Mouse (Mus musculus) forebrain, embryonic 11.5 days (tissue): ENCODE results near the gene Gm20517. TPM values are rescaled to one million over a fixed set of nuclear protein-coding genes. Genes with fewer than 3 reads are reported as not detected.
A peak's percentile ranks its signal among the peaks of the same experiment; 100 is the strongest.

Experiments used
- ATAC-seq: fragments of 200-750 bp; cut with Nextera tagmentation; replicated peaks from 2 replicates; pipeline ENCODE4 v1.8.0; 2017; ENCODE audit warnings: moderate TSS enrichment; ENCODE audit not compliant: low FRiP score
- DNase-seq: peaks from one replicate; pipeline ENCODE4 v3.0.0-alpha.2; 2017; ENCODE audit warnings: low spot score
- H3K27ac ChIP-seq: fragments of 300-500 bp; sonication (generic); 2 replicates; pipeline ENCODE4 v1.5.1; 2014; ENCODE audit warnings: low read depth, low read length
- H3K27me3 ChIP-seq: fragments of 300-500 bp; sonication (generic); 2 replicates; pipeline ENCODE4 v1.6.1; 2014; ENCODE audit warnings: mild to moderate bottlenecking, low read length, mixed read lengths; ENCODE audit not compliant: control insufficient read depth, insufficient read depth
- H3K36me3 ChIP-seq: fragments of 300-500 bp; sonication (generic); 2 replicates; pipeline ENCODE4 v1.6.1; 2014; ENCODE audit warnings: mild to moderate bottlenecking, low read length, moderate library complexity, mixed read lengths; ENCODE audit not compliant: control insufficient read depth, insufficient read depth
- H3K4me1 ChIP-seq: fragments of 300-500 bp; sonication (generic); replicated peaks from 2 replicates; pipeline ENCODE4 v1.6.1; 2014; ENCODE audit warnings: low read length, mixed read lengths; ENCODE audit not compliant: control insufficient read depth, insufficient read depth
- H3K4me2 ChIP-seq: fragments of 300-500 bp; sonication (generic); 2 replicates; pipeline ENCODE4 v1.6.1; 2014; ENCODE audit warnings: low read depth, mild to moderate bottlenecking, low read length, moderate library complexity, mixed read lengths; ENCODE audit not compliant: severe bottlenecking
- H3K4me3 ChIP-seq: fragments of 300-500 bp; sonication (generic); 2 replicates; pipeline ENCODE4 v1.5.1; 2014; ENCODE audit warnings: low read depth, low read length
- H3K9ac ChIP-seq: fragments of 300-500 bp; sonication (generic); 2 replicates; pipeline ENCODE4 v1.6.1; 2014; ENCODE audit warnings: low read length
- H3K9me3 ChIP-seq: fragments of 300-500 bp; sonication (generic); 2 replicates; pipeline ENCODE4 v1.6.1; 2016; ENCODE audit warnings: low read length, mixed read lengths; ENCODE audit not compliant: control insufficient read depth
- WGBS: fragments of 180-500 bp; shearing (Covaris S2); extraction: QIAGEN DNeasy Blood & Tissue Kit; methylation state at CpG from one replicate; pipeline ENCODE4 v1.1.7; 2014; 5-methylcytosine and 5-hydroxymethylcytosine counted together
- polyA plus RNA-seq: library from polyadenylated mRNA; unstranded; fragments of >200 nt; fragmentation: Nextera tagmentation; extraction: Ambion mirVana; gene quantifications from 2 replicates; pipeline ENCODE4 v1.2.1, GENCODE M21; 2014

Gm20517 gene
- polyA plus RNA-seq, 1 experiment from 2014 or later, result 2.4 TPM

- Histone ChIP-seq H3K27ac (peak within 1 kb of the TSS; percentile 14; the same call in 1 of the 2 replicates), H3K4me1 (peaks cover 6% of the 10 kb centered on the region; the same call in 1 of the 2 replicates), H3K4me2 (peak within 1 kb of the TSS; percentile 79), H3K9ac (peak within 1 kb of the TSS; percentile 79), H3K36me3 (no peaks in the 10 kb centered on the region), H3K9me3 (no peaks in the 10 kb centered on the region), H3K27me3 (no peaks in the 10 kb centered on the region; the same call in 1 of the 2 replicates), H3K4me3 (peak within 1 kb of the TSS; percentile 66)
- DNase-seq (peak; percentile 99), ATAC-seq (peak; percentile 95)
- WGBS, result under 1% methylated on average over 48 of the region's 82 CpGs
These were observed 83.3 kb downstream of the Gm20517 start, which contains the start of gene Prickle4 for GRCm38 (mm10) chr17:47694503-47695336. TSS of gene Prickle4 (minus strand) at chr17:47694736.

- DNase-seq, result no peak
- Histone ChIP-seq H3K4me3 (peak overlapping the region; percentile 66), H3K4me2 (peak overlapping the region; percentile 79), H3K9me3 (no peaks in the 10 kb centered on the region), H3K36me3 (no peaks in the 10 kb centered on the region), H3K27me3 (no peaks in the 10 kb centered on the region; the same call in 1 of the 2 replicates), H3K27ac (0 out of 2 replicates have a peak overlapping the region, but pooled peaks have one; percentile 14), H3K4me1 (peaks cover 6% of the 10 kb centered on the region; the same call in 1 of the 2 replicates), H3K9ac (peak overlapping the region; percentile 79)
- WGBS, result 0% methylated on average over 15 of the region's 23 CpGs
- no peak; the same call in 1 of the 2 replicates for ATAC-seq
These were observed 83.9 kb downstream of the Gm20517 start for GRCm38 (mm10) chr17:47695337-47695710.

GRCm38 (mm10) chr17:47698156-47698555 lies 86.8 kb downstream of the Gm20517 start:
- Histone ChIP-seq H3K4me1 (peaks cover 6% of the 10 kb centered on the region; the same call in 1 of the 2 replicates), H3K9me3 (no peaks in the 10 kb centered on the region), H3K36me3 (no peaks in the 10 kb centered on the region; the same call in 1 of the 2 replicates), H3K27ac (no peak overlapping the region), H3K4me2 (no peak overlapping the region), H3K27me3 (no peaks in the 10 kb centered on the region), H3K4me3 (no peak overlapping the region), H3K9ac (no peak overlapping the region)
- no peak for DNase-seq
- 85% methylated on average over 10 of the region's 10 CpGs for WGBS
- no peak for ATAC-seq

DNA sequence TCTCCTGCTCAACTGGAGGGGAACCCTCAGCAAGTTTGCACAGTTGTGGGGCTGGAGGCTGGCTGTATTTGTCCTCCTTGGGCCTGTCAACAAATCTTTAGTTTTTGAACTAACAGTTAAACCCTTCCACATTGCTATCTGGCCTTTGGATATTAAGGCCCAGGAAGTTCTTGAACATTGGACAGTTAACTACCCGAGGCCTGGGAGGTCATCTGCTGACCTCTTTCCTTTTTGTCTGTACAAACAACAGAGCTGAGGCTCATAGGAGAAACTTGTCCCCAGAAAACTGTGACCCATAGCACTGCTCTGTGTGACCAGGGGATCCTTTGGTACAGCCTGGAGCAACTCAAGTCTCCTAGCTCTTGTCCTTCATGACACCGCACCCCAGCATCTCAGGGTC lies 87.7 kb downstream of the Gm20517 start:
- Histone ChIP-seq H3K9ac (no peak overlapping the region), H3K36me3 (no peaks in the 10 kb centered on the region; the same call in 1 of the 2 replicates), H3K27me3 (no peaks in the 10 kb centered on the region; the same call in 1 of the 2 replicates), H3K9me3 (no peaks in the 10 kb centered on the region), H3K27ac (no peak overlapping the region), H3K4me3 (no peak overlapping the region), H3K4me1 (peaks cover 5% of the 10 kb centered on the region; the same call in 1 of the 2 replicates), H3K4me2 (no peak overlapping the region)
- no peak for ATAC-seq
- 80% methylated on average over 2 of the region's 2 CpGs for WGBS
- DNase-seq, result no peak

- ATAC-seq, result no peak
- no peaks in the 10 kb centered on the region; the same call in 1 of the 2 replicates for H3K27me3 ChIP-seq
- H3K9ac ChIP-seq, result no peak overlapping the region
- no peak overlapping the region for H3K4me3 ChIP-seq
- H3K36me3 ChIP-seq, result no peaks in the 10 kb centered on the region; the same call in 1 of the 2 replicates
- 78% methylated on average over 9 of the region's 9 CpGs for WGBS
- H3K4me1 ChIP-seq, result no peaks in the 10 kb centered on the region
- H3K9me3 ChIP-seq, result no peaks in the 10 kb centered on the region
- no peak for DNase-seq
- no peak overlapping the region for H3K4me2 ChIP-seq
- no peak overlapping the region for H3K27ac ChIP-seq
These were observed 90.4 kb downstream of the Gm20517 start for GRCm38 (mm10) chr17:47701793-47702192.

- Histone ChIP-seq H3K27me3 (no peaks in the 10 kb centered on the region; the same call in 1 of the 2 replicates), H3K27ac (no peak overlapping the region), H3K4me1 (no peaks in the 10 kb centered on the region), H3K4me3 (no peak overlapping the region), H3K4me2 (no peak overlapping the region), H3K9ac (no peak overlapping the region), H3K9me3 (no peaks in the 10 kb centered on the region), H3K36me3 (no peaks in the 10 kb centered on the region; the same call in 1 of the 2 replicates)
- 43% methylated on average over 28 of the region's 28 CpGs for WGBS
- ATAC-seq, result no peak
- no peak for DNase-seq
These were observed 91.4 kb downstream of the Gm20517 start for GRCm38 (mm10) chr17:47702548-47703345.

GRCm38 (mm10) chr17:47703556-47703955 lies 92.2 kb downstream of the Gm20517 start:
- Histone ChIP-seq H3K4me2 (no peak overlapping the region), H3K27ac (no peak overlapping the region), H3K4me1 (no peaks in the 10 kb centered on the region), H3K36me3 (no peaks in the 10 kb centered on the region; the same call in 1 of the 2 replicates), H3K27me3 (no peaks in the 10 kb centered on the region; the same call in 1 of the 2 replicates), H3K9me3 (no peaks in the 10 kb centered on the region), H3K9ac (no peak overlapping the region), H3K4me3 (no peak overlapping the region)
- DNase-seq (no peak), ATAC-seq (no peak)
- 31% methylated on average over 20 of the region's 20 CpGs for WGBS

GRCm38 (mm10) chr17:47704692-47705091 lies 93.3 kb downstream of the Gm20517 start:
- Histone ChIP-seq H3K9me3 (no peaks in the 10 kb centered on the region), H3K4me2 (no peak overlapping the region), H3K27me3 (no peaks in the 10 kb centered on the region; the same call in 1 of the 2 replicates), H3K4me1 (no peaks in the 10 kb centered on the region), H3K27ac (no peak overlapping the region), H3K9ac (no peak overlapping the region), H3K36me3 (no peaks in the 10 kb centered on the region; the same call in 1 of the 2 replicates), H3K4me3 (no peak overlapping the region)
- ATAC-seq (no peak), DNase-seq (no peak)
- WGBS, result 88% methylated on average over 4 of the region's 4 CpGs
